Comparison of ENCODE assay signal across 21 mouse cellular contexts in the genomic region with DNA sequence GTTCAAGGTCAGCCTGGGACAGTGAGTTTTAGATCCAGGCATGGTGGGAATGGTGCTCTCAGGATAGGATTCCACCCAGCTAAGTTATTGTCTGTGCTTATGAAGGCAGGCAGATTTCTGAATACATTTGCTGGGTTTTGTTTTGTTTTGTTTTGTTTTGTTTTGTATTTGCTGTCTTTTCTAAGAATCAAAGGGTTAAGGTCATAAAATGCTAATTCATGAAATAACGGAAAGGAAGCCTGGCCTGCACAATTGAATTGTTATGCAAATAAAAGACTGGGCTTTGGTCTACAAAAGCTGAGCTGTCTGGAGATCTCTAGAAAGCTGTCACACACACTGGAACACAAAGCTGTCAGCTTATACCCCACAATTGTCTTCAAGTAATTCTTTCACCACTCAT.
A peak's percentile ranks its signal among the peaks of the same experiment; 100 is the strongest.
DNase-seq lines count a peak whose midpoint lies in the region; ATAC-seq and TF ChIP-seq lines count a peak whose summit lies in the region.
"Had no signal": no experiment of that assay in that cellular context is flagged by ENCODE, and none has a peak within 500 bp of the region (broad histone marks: within the 10 kb centered on the region; RNA-seq: fewer than 3 reads in every experiment).

No protein-coding gene starts in this region.

- no peak overlapping the region for H3K9ac ChIP-seq in heart, embryonic 11.5 days (ENCODE audit: low read depth, low read length)
- no peak overlapping the region for H3K9ac ChIP-seq in ES-E14 (ENCODE audit: insufficient read depth, low read depth, low read length, poor library complexity, severe bottlenecking)
- H3K9ac ChIP-seq: embryonic facial prominence, embryonic 12.5 days; forebrain, embryonic 13.5 days; forebrain, embryonic 15.5 days; forebrain, postnatal 0 days had no signal

- H3K4me2 ChIP-seq in heart, embryonic 11.5 days, result no peak overlapping the region
- H3K4me2 ChIP-seq: embryonic facial prominence, embryonic 12.5 days; forebrain, embryonic 13.5 days; forebrain, embryonic 15.5 days had no signal

- H3K27ac ChIP-seq in heart, embryonic 11.5 days (ENCODE audit: low read depth, low read length), result no peak overlapping the region
- H3K27ac ChIP-seq in ES-E14 (ENCODE audit: insufficient read depth, low read depth, low read length, poor library complexity, severe bottlenecking), result no peak overlapping the region
- H3K27ac ChIP-seq: embryonic facial prominence, embryonic 10.5 days; embryonic facial prominence, embryonic 12.5 days; forebrain, embryonic 13.5 days; forebrain, embryonic 15.5 days had no signal

- in situ Hi-C loops in ES-E14 (cut with MboI; ENCODE audit: low sequenced_read_pairs in 2 of 2, unreplicated experiment in 2 of 2), result no loop called here

- H3K36me3 ChIP-seq in heart, embryonic 11.5 days (ENCODE audit: control insufficient read depth, insufficient read depth, low read length), result no peaks in the 10 kb centered on the region
- no peaks in the 10 kb centered on the region for H3K36me3 ChIP-seq in ES-E14 (ENCODE audit: control insufficient read depth, insufficient read depth, low read length, poor library complexity, severe bottlenecking)
- H3K36me3 ChIP-seq: embryonic facial prominence, embryonic 10.5 days; embryonic facial prominence, embryonic 12.5 days; forebrain, embryonic 15.5 days had no signal

- H3K4me1 ChIP-seq in heart, embryonic 11.5 days (ENCODE audit: control insufficient read depth, insufficient read depth, low read length), result no peaks in the 10 kb centered on the region
- 0 out of 4 replicates have a peak, but pooled peaks cover 0 to 1% of the 10 kb centered on the region in 2 experiments for H3K4me1 ChIP-seq in ES-E14 (ENCODE audit: control insufficient read depth in 2 of 2, insufficient read depth in 2 of 2, low read length in 2 of 2, poor library complexity in 1 of 2)
- H3K4me1 ChIP-seq: embryonic facial prominence, embryonic 10.5 days; embryonic facial prominence, embryonic 12.5 days; forebrain, embryonic 13.5 days; forebrain, embryonic 15.5 days had no signal

- no peaks in the 10 kb centered on the region for H3K27me3 ChIP-seq in heart, embryonic 11.5 days (ENCODE audit: control insufficient read depth, insufficient read depth, low read length)
- H3K27me3 ChIP-seq: embryonic facial prominence, embryonic 12.5 days; forebrain, embryonic 13.5 days; forebrain, embryonic 15.5 days had no signal

- 88% methylated on average over 1 of the region's 1 CpGs for WGBS in heart, embryonic 11.5 days (ENCODE audit: insufficient replicate concordance)

- H3K4me3 ChIP-seq in heart, embryonic 11.5 days (ENCODE audit: low read depth, low read length), result no peak overlapping the region
- no peak overlapping the region for H3K4me3 ChIP-seq in ES-E14 (ENCODE audit: insufficient read depth in 1 of 2, low read depth in 1 of 2, low read length in 2 of 2, poor library complexity in 1 of 2, severe bottlenecking in 1 of 2)
- H3K4me3 ChIP-seq: embryonic facial prominence, embryonic 10.5 days; embryonic facial prominence, embryonic 12.5 days; forebrain, embryonic 13.5 days; forebrain, embryonic 15.5 days had no signal

- DNase-seq in heart, adult 11 months, result peak; percentile 7
- DNase-seq in ES-E14 (ENCODE audit: low read depth, low spot score), result peak; percentile 7
- DNase-seq in ZHBTc4 (ENCODE audit: low read depth, low spot score), result peak; percentile 54
- no peak for DNase-seq in kidney, adult 11 months
- DNase-seq in left cerebral cortex, adult 11 months (ENCODE audit: low spot score), result no peak
- no peak for DNase-seq in yolk sac, embryonic 10.5 days (ENCODE audit: low spot score)
- DNase-seq: adrenal gland, adult 2 months; adrenal gland, postnatal 10 days; adrenal gland, postnatal 25 days; cerebellum, adult 11-12 months; cerebellum, adult 2 months; cerebellum, adult 9-10 months; cerebellum, postnatal 10 days; cerebellum, postnatal 25 days; embryo, embryonic 11 days; forebrain, postnatal 0 days had no signal

- ATAC-seq in heart, embryonic 11.5 days (replicated peaks; ENCODE audit: insufficient number of reproducible peaks, low FRiP score, low TSS enrichment), result no peak
- ATAC-seq: forebrain, embryonic 13.5 days; forebrain, embryonic 15.5 days; forebrain, postnatal 0 days had no signal

- H3K9me3 ChIP-seq in heart, embryonic 11.5 days (replicated peaks; ENCODE audit: control insufficient read depth, low read length), result no peaks in the 10 kb centered on the region
- no peaks in the 10 kb centered on the region for H3K9me3 ChIP-seq in ES-E14 (ENCODE audit: control insufficient read depth, insufficient read depth, low read depth, low read length)
- H3K9me3 ChIP-seq: embryonic facial prominence, embryonic 10.5 days; embryonic facial prominence, embryonic 12.5 days; forebrain, embryonic 13.5 days; forebrain, embryonic 15.5 days had no signal

TF ChIP-seq in ES-E14, 5 proteins besides CTCF, POLR2A, EP300 and RAD21:
- no peak for TF ChIP-seq ZC3H11A (IDR thresholded peaks at IDR 0.05; ENCODE audit: borderline replicate concordance, low read depth, low read length)
- no peak for TF ChIP-seq CHD2 (IDR thresholded peaks at IDR 0.05; ENCODE audit: low read depth, low read length)
- no peak for TF ChIP-seq HCFC1 (IDR thresholded peaks at IDR 0.05; ENCODE audit: borderline replicate concordance, insufficient read depth, low read length)
- TF ChIP-seq MAFK (IDR thresholded peaks at IDR 0.05; ENCODE audit: insufficient read depth, low read depth, low read length), result no peak
- no peak for TF ChIP-seq ZNF384 (IDR thresholded peaks at IDR 0.05; ENCODE audit: low read depth, low read length)

Comparison
In these comparisons a context has a peak if more than half of its experiments do, and no peak if none do; other contexts are left out.
1. DNase-seq: peak in heart, adult 11 months (single experiment), ES-E14 (single experiment) and ZHBTc4 (single experiment); none in kidney, adult 11 months (single experiment), left cerebral cortex, adult 11 months (single experiment) and yolk sac, embryonic 10.5 days (single experiment).